Mouse (Mus musculus): ENCODE data around the gene Bcl11b.

DNA sequence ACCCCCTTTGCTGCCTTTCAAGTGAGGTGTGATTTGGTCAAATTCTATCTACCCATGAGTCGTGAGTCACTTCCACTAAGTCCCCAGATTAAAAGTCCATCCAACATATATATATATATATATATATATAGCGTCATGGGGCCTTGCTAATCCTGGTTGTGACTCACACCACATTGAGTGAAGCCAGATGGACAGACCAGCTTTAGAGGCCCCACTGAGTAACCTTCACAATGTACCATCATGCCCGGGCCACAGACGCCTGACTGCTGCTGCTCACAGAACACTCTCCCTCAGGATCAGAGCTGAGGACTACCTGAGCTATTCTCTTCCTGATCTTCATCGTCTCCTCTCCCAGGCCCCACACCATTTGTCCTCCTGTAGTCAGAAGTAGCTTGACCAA lies 115.4 kb downstream of the Bcl11b start:
- TF ChIP-seq GATA1 (IDR thresholded peaks at IDR 0.05; ENCODE audit: low read length) = no peak
- no peak for TF ChIP-seq TAL1 (IDR thresholded peaks at IDR 0.05; ENCODE audit: low read length)
